Mouse (Mus musculus) CD8-positive naive resting alpha-beta T cell, adult 2 months (primary cell): ENCODE results near the gene Ssh2.
"Not testable (repeated sequence)": the region's sequence is repeated elsewhere in the genome, so short reads cannot be mapped to it uniquely, and the experiment has no call there.

Experiments used
- DNase-seq, 2 experiments: peaks; one replicate each; pipeline ENCODE4 v3.0.0; 2022; ENCODE audit warnings: low read depth in 2 of 2, low spot score in 2 of 2

Ssh2 gene

DNA sequence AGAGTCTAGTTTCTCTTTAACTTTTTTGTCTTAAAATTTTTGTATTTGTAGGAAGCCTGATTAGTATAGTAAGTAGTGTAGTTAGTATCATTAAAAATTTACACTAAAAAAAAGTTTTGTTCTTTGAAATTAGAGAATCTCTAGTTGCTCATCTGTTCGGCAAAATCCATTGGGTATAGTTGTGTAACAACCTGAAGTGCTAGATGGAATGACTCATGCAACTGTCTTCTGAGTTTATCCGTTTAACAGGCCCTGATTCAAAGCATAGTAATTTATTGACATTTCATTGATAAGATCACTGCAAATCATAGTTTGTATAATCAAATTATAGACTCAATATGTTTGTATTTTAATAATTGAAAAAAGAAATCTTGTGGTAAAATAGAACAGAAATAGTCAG, 14.7 kb downstream of the Ssh2 start:
- DNase-seq: no peak

DNA sequence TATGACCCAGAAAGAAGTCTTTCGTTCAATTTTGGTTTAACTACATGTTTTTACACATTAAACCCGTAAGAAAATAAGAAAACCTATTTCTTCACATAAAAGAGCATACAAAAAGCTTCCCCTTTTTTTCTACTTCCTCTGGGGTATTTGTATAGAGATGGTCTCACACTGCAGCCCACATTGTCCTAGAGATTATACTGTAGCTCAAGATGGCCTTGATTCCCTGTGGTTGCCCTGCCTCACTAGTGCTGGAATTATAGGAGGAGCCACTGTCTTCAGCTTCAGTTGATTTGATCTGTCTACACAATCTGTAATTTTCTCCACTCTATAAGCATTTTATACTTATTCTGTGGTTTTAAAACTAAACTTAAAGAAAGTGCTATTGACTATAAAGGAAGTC, 15.4 kb downstream of the Ssh2 start:
- DNase-seq: no peak

DNA sequence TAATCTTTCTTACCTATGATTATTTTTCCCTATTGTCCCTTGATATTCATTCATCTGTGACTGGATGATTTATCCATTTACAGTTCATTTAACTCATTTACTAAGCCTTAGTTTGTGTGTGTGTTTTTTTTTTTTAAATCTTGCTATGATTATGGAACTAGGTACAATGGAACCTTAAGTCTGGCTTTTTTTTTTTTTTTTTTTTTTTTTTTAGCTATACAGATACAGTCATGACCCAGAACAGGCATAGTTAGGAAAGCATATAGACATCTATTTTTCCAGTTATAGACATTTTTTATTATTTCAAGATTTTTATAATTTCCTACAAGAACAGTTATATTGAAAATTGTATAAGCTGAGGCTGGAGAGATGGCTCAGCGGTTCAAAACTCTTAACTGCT, 19.2 kb downstream of the Ssh2 start:
- no peak for DNase-seq

DNA sequence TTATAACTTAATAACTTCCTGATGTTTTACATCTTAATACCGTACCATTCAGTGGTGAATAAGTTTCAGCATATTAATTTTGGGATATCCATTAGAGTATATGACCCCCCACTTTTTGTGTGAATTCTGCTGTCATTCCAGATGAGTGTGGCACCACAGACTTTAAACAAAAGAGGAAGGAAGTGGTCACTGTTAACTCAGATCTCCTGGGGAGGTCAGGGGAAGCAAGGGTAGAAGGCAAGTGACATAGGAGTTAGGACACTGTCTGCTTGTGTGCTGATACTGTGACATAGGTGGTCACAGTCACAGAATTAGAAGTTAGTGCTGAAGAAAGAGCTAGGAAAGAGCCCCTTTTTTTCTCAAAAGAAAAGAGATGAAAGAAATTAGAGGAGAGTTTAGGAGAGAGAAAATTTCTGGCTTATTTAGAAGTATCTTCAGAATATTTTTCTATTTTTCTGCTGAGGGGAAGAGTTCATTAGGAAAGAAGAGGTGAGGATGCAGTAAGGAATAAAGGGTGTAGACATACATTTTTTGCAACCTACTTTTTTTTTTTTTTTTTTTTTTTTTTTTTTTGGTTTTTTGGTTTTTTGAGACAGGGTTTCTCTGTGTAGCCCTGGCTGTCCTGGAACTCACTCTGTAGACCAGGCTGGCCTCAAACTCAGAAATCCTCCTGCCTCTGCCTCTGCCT, 23.7 kb downstream of the Ssh2 start:
- DNase-seq: no peak

DNA sequence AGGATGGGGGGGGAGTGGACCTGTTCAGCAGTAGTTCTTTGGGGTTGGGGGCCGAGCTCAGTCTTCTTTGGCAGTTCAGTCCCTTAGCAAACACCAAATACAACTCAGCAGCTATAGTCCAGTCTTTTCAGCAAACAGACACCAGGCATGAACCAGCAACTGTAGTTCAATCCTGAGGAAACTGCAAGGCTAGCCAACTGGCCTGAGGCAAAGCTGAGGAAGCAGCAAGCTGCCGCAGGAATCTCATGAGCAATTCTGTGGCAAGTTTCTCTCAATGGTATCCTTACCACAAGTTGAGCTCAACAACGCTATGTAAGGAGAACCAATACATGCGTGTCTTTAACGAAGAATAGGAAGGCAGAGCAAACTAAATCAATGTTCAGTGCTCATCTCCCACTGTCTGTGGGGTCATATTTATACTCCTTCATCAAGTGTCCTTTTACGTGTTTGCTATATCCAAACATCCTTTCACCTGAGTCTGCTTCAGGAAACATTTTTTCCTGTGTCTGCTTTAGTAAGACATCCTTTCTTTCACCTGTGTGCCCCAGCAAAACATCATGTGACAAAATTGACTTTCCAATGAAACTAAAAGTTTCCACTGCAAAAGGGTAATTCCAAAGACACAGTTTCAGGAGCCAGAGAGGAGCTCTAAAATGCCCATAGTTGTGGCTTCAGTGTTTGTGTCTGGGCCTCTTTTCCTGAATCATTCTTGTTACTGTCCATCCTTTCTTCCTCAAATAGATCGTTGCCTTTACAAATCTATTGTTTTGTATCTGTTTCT, 24.6 kb downstream of the Ssh2 start:
- no peak for DNase-seq

DNA sequence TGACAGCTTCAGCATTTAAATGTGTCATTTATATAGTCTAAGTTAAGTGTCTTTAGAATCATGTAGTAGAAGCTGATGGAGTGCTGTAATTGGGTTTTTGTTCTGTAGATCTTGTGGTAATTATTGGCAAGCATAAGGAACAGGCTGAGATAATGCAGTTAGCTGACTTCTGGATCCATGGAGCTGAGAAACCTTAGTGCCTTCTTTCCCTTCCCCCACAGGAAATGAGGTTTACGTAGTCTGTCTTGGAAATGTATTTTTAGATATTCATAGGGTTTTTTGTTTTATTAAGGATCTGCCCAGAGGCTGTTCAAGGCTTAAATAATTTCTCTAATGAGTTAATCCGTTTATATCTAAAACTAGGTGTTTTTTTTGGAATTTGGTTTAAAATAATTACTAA, 26.8 kb downstream of the Ssh2 start:
- no peak for DNase-seq

DNA sequence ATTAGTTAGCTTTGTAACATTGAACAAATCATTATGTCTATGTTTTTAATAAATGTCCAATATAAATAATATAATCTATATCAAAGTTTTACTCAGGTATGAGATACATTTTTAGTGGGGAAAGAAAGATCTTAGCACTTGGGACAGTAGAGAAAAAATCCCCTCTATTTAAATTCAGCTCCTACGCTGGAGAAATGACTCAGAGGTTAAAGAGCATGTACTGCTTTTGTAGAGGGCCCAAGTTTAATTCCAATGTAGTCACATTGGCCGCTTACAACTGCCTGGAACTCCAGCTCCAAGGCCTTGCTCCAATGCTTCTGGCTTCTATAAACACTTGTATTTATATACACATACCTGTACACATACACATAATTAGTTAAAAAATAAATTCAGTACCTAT, 36.7 kb downstream of the Ssh2 start:
- no peak for DNase-seq

DNA sequence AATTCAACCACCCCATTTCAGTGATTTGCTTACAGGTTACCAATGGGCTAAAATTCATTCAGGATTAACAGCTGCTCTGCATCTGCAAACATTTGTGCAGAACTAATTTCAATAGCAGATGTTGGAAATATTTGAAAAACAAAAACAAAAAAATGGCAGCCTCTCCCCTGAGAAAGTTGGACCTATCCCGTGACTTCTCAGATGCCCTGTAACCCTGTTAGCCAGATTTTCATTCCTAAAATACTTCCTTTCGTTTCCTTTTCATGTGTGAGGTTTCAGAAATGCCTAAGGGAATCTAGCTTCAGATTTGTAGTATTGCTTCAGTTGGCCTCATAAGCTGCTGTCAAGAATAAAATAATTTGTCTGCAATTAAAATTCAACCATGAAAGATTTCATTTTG, 43.4 kb downstream of the Ssh2 start:
- no peak for DNase-seq

DNA sequence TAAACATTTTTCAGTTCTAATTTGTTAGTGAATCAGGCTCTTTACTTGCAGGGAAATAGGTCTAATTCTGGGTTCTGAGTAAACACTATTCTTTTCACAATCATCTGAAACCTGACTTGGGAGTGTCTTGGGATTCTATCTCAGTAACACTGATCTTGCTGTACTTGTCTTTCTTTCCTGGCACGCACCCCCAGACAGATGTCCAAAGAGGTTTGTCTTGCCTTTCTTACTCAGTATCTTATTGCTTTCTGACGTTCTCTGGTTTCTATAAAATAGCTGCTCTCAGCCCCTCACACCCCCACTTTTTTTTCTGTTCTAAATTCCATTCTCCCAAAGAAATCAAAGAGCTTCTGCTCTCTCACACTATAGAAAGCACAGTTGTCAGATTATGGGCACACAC, 51.3 kb downstream of the Ssh2 start:
- DNase-seq: no peak

DNA sequence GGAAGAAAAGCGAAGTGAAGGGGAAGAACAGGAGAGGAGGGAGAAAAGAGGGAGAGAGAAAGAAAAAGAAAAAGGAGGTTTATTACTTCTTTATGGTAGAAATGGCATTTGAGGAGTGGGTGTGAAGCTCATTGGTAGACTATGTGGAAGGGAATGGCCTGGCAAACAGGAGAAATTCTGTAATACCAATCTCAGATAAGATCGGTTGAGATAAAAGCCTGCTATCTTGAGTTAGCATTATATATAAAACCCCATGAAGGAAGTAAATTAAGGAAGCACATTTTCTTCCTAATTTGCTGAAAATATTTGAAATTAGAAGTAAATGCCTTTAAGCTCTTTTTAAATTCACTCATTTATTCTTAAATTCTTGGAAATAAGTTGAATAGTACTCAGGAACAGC, 59.9 kb downstream of the Ssh2 start:
- no peak for DNase-seq

DNA sequence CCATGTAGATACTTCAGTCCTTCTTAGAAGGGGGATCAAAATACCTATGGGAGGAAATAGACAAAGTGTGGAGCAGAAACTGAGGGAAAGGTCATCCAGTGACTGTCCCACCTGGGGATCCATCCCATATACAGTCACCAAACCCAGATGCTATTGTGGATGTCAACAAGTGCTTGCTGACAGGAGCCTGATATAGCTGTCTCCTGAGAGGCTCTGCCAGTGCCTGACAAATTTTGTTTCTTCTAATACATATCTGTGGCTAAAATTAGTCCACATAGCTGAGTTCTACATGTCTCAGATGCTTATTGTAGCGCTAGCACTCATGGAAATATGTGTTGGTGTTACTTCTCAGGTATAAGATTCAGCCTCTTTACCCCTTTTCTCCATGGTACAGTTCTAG, 62.5 kb downstream of the Ssh2 start:
- not testable (repeated sequence) for DNase-seq

DNA sequence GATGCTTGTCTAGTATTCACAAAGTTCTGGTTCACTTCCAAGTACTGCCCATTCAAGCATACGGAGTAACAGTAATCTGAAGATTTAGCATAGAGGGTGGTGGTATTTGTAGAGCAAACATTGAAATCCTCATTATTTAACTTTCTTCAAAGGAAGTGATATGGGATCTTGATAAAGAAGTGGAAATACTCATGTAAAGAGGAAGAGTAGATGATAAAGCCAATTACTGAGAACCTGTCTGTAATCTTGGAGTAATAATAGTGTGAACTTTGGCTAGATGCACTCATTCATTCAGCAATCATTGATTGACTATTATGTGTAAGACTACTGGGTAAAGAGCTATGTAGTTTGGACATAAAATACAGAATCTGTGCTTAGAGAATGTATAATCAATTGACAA, 64.1 kb downstream of the Ssh2 start:
- no peak for DNase-seq

DNA sequence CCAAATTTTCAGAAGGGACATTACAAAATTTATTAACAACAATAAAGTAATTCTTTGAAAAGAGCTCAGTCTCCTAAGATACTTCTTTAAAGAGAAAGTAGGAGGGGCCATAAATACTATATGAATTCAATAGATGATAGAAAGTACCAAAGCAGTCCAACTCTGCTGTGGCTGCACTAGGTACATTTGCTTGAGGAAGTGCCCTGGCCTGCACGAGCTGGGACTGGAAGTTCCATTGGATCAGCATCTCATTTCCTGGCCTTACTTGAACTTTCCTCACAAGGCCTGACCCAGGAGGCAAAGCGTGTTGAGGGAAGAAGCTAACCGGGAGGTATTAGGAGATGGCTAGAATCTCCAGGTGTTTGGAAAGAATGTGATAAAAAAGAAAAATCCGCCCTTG, 75.4 kb downstream of the Ssh2 start:
- DNase-seq: no peak

DNA sequence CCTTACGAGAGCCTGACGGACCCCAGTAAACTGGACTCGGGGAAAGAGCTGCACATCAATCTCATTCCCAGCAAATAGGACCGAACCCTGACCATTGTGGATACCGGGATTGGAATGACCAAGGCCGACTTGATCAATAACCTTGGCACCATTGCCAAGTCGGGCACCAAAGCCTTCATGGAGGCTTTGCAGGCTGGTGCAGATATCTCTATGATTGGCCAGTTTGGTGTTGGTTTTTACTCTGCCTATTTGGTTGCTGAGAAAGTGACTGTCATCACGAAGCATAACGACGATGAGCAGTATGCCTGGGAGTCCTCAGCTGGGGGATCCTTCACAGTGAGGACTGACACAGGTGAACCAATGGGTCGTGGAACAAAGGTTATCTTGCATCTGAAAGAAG, 77.6 kb downstream of the Ssh2 start:
- DNase-seq: not testable (repeated sequence)

DNA sequence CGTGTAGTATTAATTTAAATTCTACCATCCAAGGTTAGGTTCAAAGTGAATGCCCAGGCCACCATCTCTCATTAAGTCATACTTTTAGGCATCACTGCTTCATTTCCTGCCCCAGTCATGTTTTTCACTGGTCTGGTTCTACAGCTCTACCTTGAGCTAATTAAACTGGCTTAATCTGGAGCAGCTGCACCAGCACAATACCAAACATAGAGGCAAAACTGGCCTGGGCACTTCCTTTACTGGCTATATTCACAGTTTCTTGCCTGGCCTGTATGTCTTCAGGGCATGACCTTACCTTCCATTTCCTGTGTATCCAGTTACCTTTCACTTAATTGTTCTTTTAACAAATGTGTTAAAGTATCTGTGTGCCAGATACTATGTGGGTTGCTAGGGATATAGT, 81.2 kb downstream of the Ssh2 start:
- DNase-seq: no peak

DNA sequence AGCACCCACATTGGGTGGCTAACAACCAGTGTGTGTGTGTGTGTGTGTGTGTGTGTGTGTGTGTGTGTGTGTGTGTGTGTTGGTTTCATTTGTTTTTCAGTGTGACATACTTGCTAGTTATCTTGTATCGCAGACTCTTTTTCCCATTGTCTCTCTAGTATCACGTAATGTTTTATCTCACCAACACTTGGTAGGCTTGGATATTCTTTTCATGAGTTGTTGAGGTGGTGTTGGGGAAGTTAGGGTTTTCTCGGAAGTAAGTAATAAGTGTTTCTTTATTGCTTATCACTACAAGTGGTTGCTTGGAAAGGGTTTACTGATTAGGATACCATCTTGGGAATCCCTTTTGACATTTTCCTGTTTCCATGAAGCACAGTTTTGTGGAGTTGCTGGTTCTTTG, 91.1 kb downstream of the Ssh2 start:
- no peak for DNase-seq

DNA sequence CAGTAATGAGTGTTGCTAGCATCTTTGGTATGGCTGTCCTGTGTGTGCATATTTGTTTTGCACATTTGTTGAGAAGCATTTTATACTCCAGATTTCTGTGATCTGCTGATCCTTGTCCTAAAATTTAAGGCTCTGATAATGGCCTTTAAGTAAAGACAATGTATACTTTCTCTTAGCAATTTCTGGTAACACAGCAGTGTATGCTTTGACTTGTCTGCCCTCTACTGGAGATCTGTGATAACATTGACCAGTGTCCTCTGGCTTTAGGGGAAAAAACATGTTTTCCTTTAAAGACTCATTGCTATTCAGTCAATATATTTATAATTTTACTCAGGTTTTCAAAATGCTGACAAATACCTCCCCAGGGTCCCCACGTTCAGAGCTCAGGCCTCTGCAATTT, 92.4 kb downstream of the Ssh2 start:
- peak; percentile 26 to 54 for DNase-seq

DNA sequence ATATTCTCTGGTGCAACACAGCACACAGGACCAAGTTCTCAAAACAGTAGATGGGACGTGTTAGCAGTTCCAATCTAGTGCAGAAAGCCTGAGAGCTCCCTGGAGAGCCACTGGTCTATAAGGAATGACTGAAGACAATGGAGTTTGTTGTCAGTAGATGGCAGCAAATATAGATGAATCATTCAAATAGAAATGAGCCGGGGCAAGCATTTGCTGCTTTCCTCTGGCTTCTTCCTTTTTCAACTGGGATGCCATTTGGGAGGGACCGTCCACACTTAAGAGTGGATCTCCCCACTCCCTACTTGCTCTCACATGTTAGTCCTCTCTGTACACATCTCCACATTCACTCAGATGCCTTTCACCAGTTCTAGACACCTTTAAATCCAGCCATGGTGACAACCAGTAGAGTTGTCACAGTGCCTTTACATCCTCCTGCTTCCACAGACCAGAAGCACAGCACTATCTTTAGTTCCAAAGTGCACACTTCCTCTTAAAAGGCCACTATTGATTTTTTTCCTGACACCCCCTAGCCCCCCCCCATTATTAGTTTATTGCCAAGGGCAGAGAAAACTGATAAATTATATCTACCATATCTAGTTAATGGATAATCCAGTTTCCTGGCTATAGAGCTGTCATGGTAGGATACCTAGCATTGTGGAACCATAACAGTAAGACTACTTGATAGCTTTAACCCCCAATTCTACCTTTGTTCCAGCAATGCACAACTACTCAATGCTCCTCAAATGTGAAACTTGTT, 101.8 kb downstream of the Ssh2 start:
- peak in 1 of 2 experiments; percentile 28 for DNase-seq

DNA sequence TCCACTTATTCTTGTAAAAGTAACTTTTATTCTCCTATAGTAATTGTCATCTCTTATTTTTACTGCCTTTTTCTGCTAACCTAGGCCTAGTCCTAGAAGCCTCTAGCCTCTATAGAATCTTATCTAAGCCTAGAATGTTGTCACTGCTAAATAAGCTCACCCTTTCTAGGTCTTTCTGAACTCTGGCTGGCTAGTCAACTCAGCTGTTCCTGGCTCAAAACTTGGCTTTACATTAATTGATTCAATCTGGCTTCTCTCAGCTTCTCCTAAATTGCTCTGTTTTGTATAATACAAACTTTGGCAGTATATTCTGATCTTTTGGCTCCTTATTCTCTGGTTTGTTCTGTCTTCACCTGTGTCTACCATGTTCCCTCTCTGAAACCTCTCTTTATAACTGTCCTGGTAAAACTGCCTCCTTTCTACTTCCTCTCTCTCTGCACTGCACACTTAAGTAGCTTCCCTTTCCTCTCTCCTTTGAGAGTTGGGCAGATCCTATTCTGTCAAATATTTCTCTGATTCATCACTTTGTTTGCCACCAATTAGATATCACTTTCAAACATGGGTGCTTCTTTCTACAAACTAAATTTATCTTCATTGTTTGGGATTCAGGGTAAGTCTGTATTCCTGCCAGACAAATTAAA, 102.5 kb downstream of the Ssh2 start:
- DNase-seq: no peak

DNA sequence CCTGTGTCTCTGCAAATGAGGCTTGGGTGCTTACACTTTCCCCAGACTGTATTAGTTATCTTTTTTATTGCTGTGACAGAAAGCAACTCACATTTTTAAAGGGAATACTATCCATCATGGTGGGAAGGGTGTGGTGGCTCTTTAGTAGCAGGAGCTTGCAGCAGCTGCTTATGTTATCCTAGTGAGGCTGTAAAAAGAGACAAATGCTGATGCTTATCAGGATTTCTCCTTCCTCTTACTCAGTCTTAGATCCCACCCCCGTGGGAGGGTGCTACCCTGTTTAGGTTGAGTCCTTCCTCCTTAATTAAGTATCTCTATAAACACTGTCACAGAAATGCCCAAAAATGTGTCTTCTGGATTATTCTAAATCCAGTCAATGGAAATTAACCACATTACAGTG, 105.1 kb downstream of the Ssh2 start:
- DNase-seq: no peak

DNA sequence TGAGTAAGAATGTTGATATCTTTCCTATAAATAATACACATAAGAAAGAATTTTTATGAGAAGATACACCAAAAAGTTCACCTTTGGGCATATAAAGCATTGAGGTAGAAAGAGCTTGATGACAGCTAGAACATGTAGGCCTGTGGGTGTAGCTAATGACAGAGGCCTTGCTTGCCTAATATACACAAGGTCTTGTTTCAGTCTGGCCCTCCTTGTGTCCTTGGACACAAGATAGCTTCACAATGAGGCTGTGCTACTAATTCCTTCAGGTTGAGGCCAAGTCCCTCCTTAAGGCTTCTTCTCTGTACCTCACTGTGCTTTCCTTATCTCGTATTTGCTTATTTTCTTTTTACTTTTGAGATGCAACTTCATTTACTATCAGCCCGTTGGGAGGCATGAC, 114.4 kb downstream of the Ssh2 start:
- DNase-seq: no peak

DNA sequence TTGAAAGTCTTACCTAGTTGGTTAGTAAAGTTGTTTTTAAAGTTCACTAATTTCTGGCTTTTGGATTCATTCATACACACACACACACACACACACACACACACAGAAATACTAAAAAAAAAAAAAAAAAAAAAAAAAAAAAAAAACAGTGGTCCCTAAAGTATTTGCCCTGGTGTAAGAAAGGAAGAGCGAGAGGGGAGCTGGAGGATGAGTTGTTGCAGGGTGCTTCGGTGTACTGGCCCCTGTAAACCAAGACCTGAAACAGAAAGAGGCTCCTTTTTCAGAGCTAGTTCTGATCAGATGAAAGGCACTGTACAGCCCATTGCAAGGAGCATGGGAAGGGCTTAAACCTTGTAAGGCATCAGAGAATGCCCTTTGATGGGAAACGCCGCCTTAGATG, 131.2 kb downstream of the Ssh2 start:
- no peak for DNase-seq
